Mouse (Mus musculus): Measurements from ENCODE around the gene Stab2.

Stab2 gene

GRCm38 (mm10) chr10:87007385-87008214, at the start of gene Stab2:
Gene Stab2, minus strand, starts transcription at chr10:87008025.
- no peak for DNase-seq (ENCODE audit: low read depth, low spot score)

- no peak for DNase-seq (ENCODE audit: low read depth, low spot score)
Measured at GRCm38 (mm10) chr10:87051714-87052113, 43.9 kb upstream of the Stab2 start.

GRCm38 (mm10) chr10:87049179-87049578, 41.4 kb upstream of the Stab2 start:
- DNase-seq (ENCODE audit: low read depth, low spot score) = no peak

DNA sequence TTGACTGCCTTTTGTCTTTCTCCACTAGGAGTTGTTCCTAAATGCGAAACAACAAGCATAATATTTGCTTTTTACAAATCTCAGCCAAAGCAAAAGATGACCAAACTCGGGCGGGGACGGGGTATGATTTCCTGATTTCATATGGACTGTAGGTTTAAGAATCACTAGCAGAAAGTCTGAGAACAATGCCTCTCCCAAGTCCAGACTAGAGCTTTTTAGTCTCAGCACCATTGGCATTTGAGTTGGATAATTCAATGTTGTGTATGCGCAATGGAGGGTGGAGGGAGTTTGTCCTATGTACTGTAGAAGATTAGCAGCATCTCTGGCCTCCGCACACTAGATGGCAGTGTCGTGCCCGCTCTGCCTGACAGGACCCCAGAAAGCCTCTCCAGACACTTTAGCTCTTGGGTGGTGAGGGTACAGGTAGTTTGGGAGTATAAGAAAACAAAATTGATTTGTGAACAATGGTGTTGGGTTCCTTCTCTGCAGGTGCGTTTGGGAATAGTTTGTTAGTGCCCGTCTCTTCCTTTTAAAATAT, 39.2 kb upstream of the Stab2 start:
- peak; percentile 71 for DNase-seq (ENCODE audit: low read depth, low spot score)

DNA sequence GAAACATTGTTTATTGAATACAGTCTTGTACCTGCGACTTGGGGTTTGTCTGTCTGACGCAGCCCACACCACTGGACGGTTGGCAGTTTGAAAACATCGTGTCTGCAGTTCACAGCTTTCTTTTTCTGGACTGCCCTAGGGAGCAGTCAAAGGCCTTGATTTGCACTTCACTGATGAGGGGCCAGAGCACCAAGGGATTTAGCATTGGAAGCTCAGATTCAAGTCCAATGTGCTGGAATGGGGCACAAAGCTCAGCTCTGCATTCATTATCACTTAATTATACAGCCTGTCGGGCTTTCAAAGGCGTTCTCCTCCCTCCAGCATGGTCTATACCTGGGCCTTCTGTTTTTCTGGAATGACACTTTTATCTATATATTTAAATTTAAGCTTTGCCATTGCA, 38.6 kb upstream of the Stab2 start:
- DNase-seq (ENCODE audit: low read depth, low spot score) = peak; percentile 38

- no peak for DNase-seq (ENCODE audit: low read depth, low spot score)
Measured at GRCm38 (mm10) chr10:87045273-87045672, 37.4 kb upstream of the Stab2 start.

DNA sequence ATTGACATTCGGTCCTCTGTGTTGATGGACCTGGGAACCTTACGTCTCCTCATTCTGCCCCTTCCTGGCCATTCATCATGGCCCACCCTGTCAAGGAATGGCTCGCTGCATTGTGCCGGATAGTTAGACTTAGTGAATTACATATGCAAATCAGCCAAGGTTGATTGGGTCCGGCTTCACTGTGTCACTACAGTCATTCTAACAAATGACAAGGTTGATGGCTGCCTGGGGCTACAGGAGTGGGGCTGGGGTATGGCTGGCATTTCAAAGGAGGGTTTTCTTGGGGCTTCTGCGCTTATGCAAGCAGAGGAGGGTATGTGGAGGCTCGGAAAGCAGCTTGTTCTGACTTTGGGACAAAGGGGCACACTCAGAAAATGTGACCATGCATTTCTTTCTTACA, 33.4 kb upstream of the Stab2 start:
- DNase-seq (ENCODE audit: low read depth, low spot score) = peak; percentile 34

DNA sequence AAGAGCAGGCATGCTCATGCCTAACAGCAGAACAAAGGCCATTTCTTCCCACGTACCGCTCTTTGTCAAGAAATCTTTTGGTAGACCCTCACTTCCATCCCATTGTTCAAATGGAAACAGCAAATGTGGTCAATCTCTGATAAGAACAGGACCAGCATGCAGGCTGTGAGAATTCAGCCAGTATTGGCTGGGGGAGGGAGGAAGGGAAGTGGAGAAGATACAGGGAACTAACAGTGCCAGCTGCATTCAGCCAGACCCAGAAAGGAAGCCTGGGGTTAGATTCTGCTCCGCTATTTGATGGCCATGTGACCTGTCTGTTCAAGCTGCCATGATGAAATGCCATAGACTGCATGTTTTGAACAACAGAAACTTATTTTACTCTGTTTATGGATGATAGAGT, 32.0 kb upstream of the Stab2 start:
- no peak for DNase-seq (ENCODE audit: low read depth, low spot score)

GRCm38 (mm10) chr10:87039340-87039739, 31.5 kb upstream of the Stab2 start:
- DNase-seq (ENCODE audit: low read depth, low spot score) = no peak

GRCm38 (mm10) chr10:87037062-87037461, 29.2 kb upstream of the Stab2 start:
- DNase-seq (ENCODE audit: low read depth, low spot score) = no peak

DNA sequence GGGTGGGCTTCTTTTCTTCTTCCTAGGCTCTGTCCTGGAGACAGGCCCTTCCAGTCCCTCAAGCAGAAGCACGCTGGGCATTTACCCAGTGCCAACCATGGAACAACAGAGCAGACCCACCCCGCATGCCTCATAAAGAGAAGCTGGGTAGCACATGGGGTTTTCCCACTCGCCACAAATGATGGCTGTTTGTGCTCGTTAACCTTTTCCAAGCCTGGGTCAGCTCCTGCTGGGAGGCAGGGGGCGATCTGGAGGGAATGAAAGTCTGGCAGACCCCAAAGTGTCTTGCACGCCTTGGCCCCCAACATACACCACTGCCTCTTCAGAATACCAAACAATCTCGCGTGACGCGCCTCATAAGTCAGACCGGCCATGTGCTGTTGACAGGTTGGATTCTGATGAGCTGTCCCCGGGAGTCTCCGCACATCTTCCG, 28.5 kb upstream of the Stab2 start:
- DNase-seq (ENCODE audit: low read depth, low spot score) = no peak

DNA sequence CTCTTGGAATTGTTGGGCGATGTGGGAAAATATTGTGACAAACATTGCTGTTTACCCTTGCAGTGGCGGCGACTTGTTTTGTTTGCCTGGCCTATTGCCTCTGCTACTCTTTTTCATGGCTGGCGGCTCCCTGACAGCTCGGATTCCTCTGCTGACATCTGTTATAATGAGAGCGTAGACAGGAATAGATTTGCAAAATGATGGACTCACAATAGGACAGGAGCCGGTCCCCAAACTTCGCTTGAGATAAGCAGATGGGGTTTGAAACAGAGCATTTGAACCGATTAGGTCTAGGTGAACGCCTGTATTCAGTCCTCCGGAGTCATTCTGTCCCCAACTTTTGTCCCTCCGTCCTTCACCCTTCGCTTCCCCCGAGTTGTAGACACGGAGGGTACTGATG, 28.0 kb upstream of the Stab2 start:
- no peak for DNase-seq (ENCODE audit: low read depth, low spot score)

DNA sequence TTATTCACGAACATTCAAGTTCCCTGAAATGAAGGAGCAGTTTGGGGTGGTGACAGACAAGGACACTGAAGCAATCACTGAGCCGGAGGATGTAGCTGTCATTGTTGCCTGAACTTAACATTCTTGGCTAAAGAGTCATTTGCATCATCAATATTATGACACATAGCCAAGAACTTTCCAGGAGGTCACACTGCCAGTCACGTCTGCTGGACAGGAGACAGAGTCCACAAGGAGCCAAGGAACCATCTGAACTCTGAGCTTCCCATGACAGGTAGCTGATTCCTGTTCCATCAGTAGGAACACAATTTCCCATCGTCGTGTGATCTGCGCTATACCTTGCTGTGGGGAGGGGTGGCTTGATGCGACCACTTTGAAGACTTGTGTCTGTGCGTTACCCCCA, 24.9 kb upstream of the Stab2 start:
- DNase-seq (ENCODE audit: low read depth, low spot score) = no peak

DNA sequence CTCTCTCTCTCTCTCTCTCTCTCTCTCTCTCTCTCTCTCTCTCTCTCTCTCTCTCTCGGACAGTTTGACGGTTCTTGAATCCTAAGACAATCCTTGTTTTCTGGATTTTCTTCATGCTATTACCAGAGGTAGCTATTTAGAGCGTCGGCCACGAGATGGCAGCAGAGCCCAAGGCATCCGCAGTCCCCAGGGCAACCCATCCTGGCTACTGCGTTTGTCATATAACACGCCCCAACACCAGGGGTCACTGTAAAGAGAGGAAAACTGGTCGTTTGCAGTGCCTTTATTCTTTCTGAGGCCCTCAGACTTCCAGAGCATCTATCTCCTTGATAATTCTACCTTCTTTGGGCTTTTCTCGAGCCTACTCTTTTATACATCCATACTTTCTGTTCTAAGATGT, 17.1 kb upstream of the Stab2 start:
- DNase-seq (ENCODE audit: low read depth, low spot score) = peak; percentile 91

GRCm38 (mm10) chr10:87020711-87021110, 12.9 kb upstream of the Stab2 start:
- DNase-seq (ENCODE audit: low read depth, low spot score) = peak; percentile 32

DNA sequence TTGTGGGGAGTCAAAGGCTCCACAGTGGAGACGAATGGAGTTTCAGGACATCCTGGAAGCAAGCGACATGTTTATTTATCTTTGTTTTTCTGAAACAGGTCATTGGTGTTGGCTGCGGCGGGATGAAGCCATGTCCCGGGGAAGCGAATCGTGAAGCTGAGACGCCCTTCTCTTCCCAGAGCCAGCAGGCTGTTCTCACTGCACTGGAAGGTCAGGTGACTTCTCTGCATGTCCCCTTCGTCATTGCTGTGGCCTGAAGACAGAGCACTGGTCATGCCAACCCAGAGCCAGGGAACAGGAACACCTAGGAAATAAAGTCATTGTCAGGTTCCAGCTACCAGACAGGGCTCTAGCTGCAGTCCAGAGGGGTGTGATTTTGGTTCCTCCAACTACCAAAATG, 11.1 kb upstream of the Stab2 start:
- no peak for DNase-seq (ENCODE audit: low read depth, low spot score)

DNA sequence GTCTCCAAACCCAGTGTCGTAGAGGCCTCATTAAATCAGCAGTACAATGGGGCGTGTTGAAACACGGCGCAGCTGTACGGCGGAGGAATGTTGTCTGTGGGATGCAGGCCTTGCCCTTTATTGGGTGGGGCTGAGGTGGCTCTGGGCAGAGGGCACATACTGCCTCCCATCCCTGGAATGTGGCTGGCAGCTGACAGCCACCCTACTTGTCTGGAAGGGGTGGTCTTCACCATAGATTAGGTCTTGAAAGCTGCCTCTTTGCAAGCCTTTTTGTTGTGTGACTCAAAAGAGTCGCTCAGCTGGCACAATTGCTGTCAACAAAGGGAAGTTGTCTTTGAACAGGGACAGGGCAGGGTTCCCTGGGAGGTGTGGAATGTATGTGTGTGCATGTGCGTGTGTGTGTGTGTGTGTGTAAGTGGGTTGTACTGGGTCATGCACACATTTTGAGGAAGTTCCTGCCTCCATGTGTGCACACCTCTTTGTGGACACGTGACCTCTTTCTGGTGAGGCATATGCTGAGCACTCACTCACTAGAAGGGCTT, 8.4 kb upstream of the Stab2 start:
- DNase-seq (ENCODE audit: low read depth, low spot score) = peak; percentile 53

DNA sequence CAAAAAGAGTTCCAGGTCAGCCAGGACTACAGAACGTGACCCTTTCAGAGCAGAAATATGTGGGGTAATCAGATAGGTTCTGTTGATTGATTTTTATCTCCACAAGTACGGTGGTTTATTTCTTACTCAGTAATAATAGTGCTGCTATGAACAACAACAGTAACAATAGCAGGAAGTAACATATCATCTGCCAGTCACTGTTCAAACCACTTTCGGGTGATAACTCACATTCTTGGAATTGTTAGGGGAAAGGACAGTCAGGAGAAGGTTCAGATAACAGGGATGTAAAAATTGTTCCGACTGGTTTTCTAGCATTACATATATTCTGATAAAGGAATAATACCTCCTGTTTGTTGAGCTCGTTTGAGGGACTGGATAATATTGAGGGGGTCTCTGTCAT, 7.6 kb upstream of the Stab2 start:
- DNase-seq (ENCODE audit: low read depth, low spot score) = no peak

GRCm38 (mm10) chr10:87014391-87014965, 6.7 kb upstream of the Stab2 start:
- no peak for DNase-seq (ENCODE audit: low read depth, low spot score)

- no peak for DNase-seq (ENCODE audit: low read depth, low spot score)
Measured at GRCm38 (mm10) chr10:87012087-87012486, 4.3 kb upstream of the Stab2 start.

- DNase-seq (ENCODE audit: low read depth, low spot score) = no peak
Measured at GRCm38 (mm10) chr10:87008215-87008499, 332 bp upstream of the Stab2 start.

DNA sequence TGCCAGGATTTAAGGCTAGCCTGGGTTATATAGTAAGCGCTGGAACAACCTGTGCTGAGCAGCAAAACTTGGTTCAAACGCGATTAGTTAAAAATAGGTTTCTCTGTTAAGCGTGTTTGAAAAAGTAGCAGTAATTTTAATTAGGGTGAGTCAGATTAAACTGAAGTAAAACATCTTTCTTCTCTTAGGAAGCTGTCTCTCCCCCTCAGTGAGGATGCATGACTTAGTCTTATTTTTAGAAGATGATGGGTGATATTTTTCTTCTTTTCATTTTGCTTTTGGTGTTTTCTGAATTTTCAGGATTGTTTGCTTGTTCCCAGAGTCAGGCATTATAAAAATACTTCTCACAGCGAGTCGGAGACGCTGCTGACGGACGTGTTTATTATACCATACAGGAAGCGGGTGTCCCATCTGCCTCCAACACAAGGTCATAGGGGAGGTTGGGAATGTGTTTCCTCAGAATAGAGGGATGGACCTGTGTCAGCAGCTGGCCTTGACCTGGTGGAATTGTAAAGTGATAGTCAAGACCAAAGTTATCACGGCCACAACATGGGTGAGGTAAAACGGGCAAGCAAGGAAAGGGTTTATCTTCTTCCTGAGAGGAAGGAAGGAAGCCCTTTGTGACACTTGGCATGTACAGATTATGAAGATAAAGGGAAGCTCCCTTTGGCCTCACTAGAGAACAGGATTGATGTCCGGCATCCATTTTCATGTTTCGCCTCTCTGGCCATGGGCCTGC, 15.4 kb downstream of the Stab2 start:
- no peak for DNase-seq (ENCODE audit: low read depth, low spot score)
